Mouse (Mus musculus): ENCODE measurements around the gene Sugp2.
A peak's percentile ranks its signal among the peaks of the same experiment; 100 is the strongest.

Sugp2 gene

GRCm38 (mm10) chr8:70283136-70284077, 49.4 kb downstream of the Sugp2 start:
- peak; percentile 12 to 45 for DNase-seq

GRCm38 (mm10) chr8:70284421-70284820, 50.4 kb downstream of the Sugp2 start:
- DNase-seq: no peak

- DNase-seq: no peak
These were observed 51.3 kb downstream of the Sugp2 start for GRCm38 (mm10) chr8:70285304-70285703.

GRCm38 (mm10) chr8:70286737-70287136, 52.7 kb downstream of the Sugp2 start:
- DNase-seq: peak in 1 of 2 experiments; percentile 37

GRCm38 (mm10) chr8:70293988-70294405, 60.0 kb downstream of the Sugp2 start:
- no peak for DNase-seq

- no peak for DNase-seq
These were observed 66.9 kb downstream of the Sugp2 start for GRCm38 (mm10) chr8:70300881-70301280.

- peak; percentile 96 for DNase-seq
These were observed 68.4 kb downstream of the Sugp2 start, which contains the start of the genes Ddx49 and Cope for GRCm38 (mm10) chr8:70302358-70302890. Gene Ddx49 (minus strand): TSS chr8:70302489. Gene Cope (plus strand): TSS chr8:70302518.

- DNase-seq: no peak
These were observed 68.9 kb downstream of the Sugp2 start for GRCm38 (mm10) chr8:70302901-70303300.

- peak in 1 of 2 experiments; percentile 50 for DNase-seq
These were observed 75.3 kb downstream of the Sugp2 start for GRCm38 (mm10) chr8:70309311-70309710.

- DNase-seq: no peak
These were observed 79.4 kb downstream of the Sugp2 start for GRCm38 (mm10) chr8:70313399-70313798.

GRCm38 (mm10) chr8:70315624-70316510, 81.8 kb downstream of the Sugp2 start, which contains the start of gene Cers1:
Gene Cers1 (plus strand): TSS chr8:70315775.
- peak; percentile 30 to 60 for DNase-seq

GRCm38 (mm10) chr8:70316511-70317504, 82.8 kb downstream of the Sugp2 start:
- DNase-seq: peak in 1 of 2 experiments; percentile 16

- no peak for DNase-seq
These were observed 83.8 kb downstream of the Sugp2 start for GRCm38 (mm10) chr8:70317872-70318271.

- no peak for DNase-seq
These were observed 89.7 kb downstream of the Sugp2 start for GRCm38 (mm10) chr8:70323716-70324115.

- no peak for DNase-seq
These were observed 93.5 kb downstream of the Sugp2 start for GRCm38 (mm10) chr8:70327512-70327911.

- DNase-seq: no peak
These were observed 95.3 kb downstream of the Sugp2 start, which contains the start of gene Gdf1 for GRCm38 (mm10) chr8:70329124-70329834. Gene Gdf1 (plus strand): TSS chr8:70329817.

Measured in kidney, postnatal 36 days (tissue).